Mouse (Mus musculus) limb, embryonic 10.5 days (tissue): Measurements from ENCODE around the gene Arhgap29. TPM values are rescaled to one million over a fixed set of nuclear protein-coding genes. Genes with fewer than 3 reads are reported as not detected.

Experiments used
- DNase-seq: peaks from one replicate; pipeline ENCODE4 v3.0.0-alpha.2; 2017; ENCODE audit warnings: low spot score
- H3K27ac ChIP-seq: fragments of 300-500 bp; sonication (generic); 2 replicates; pipeline ENCODE4 v1.5.1; 2016; ENCODE audit warnings: mild to moderate bottlenecking
- H3K27me3 ChIP-seq: fragments of 300-500 bp; sonication (generic); 2 replicates; pipeline ENCODE4 v1.6.1; 2016; ENCODE audit warnings: low read depth, mild to moderate bottlenecking; ENCODE audit not compliant: poor library complexity, severe bottlenecking
- H3K36me3 ChIP-seq: fragments of 300-500 bp; sonication (generic); 2 replicates; pipeline ENCODE4 v1.6.1; 2016; ENCODE audit warnings: mild to moderate bottlenecking, moderate library complexity
- H3K4me1 ChIP-seq: fragments of 300-500 bp; sonication (generic); 2 replicates; pipeline ENCODE4 v1.6.1; 2016
- H3K4me3 ChIP-seq: fragments of 300-500 bp; sonication (generic); 2 replicates; pipeline ENCODE4 v1.5.1; 2016; ENCODE audit warnings: mild to moderate bottlenecking, moderate library complexity
- H3K9me3 ChIP-seq: fragments of 300-500 bp; sonication (generic); replicated peaks from 2 replicates; pipeline ENCODE4 v1.6.1; 2016; ENCODE audit warnings: mild to moderate bottlenecking
- WGBS: fragments of 180-500 bp; shearing (Covaris S2); methylation state at CpG from one replicate; pipeline ENCODE4 v1.1.7; 2016; 5-methylcytosine and 5-hydroxymethylcytosine counted together
- polyA plus RNA-seq: library from polyadenylated mRNA; unstranded; fragments of >200 nt; fragmentation: Nextera tagmentation; extraction: Ambion mirVana; gene quantifications from 2 replicates; pipeline ENCODE4 v1.2.1, GENCODE M21; 2016

The Arhgap29 gene
- 32.0 and 39.7 TPM in 2 replicates for polyA plus RNA-seq

- no peak for DNase-seq
- no peaks in the 10 kb centered on the region for H3K9me3 ChIP-seq
- H3K4me1 ChIP-seq, result peaks cover 16% of the 10 kb centered on the region
- WGBS, result 95% methylated on average over 8 of the region's 8 CpGs
- peak within 1 kb of the TSS; percentile 74 for H3K4me3 ChIP-seq
- H3K36me3 ChIP-seq, result no peaks in the 10 kb centered on the region
- H3K27ac ChIP-seq, result peak within 1 kb of the TSS; percentile 83
- peaks cover 24% of the 10 kb centered on the region for H3K27me3 ChIP-seq
Observed at GRCm38 (mm10) chr3:121952041-121952591, at the start of gene Arhgap29. Gene Arhgap29 (plus strand): TSS chr3:121952541.

DNA sequence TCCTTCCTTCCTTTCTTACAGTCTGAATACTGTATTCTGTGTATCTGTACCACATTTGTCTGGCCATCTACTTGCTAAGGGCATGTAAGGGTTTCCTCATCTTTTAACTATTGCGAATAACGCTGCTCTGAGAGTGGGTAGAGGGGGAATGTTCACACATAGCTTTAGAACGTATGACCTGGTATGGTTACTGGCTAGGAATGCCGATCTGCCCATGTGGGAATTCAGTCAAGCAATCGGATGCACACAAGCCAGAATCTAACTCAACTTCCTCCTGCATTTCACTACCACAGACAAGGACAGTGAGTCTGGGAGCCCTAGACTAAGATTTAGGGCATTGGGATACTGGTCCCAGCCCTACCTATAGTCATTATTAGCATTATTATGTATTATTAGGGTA is 49.6 kb upstream of the Arhgap29 start:
- WGBS, result 86% methylated on average over 5 of the region's 5 CpGs
- Histone ChIP-seq H3K4me1 (peaks cover 28% of the 10 kb centered on the region), H3K27ac (0 out of 2 replicates have a peak overlapping the region, but pooled peaks have one; percentile 7), H3K27me3 (no peaks in the 10 kb centered on the region), H3K36me3 (no peaks in the 10 kb centered on the region), H3K9me3 (no peaks in the 10 kb centered on the region), H3K4me3 (no peak overlapping the region)
- DNase-seq, result no peak

DNA sequence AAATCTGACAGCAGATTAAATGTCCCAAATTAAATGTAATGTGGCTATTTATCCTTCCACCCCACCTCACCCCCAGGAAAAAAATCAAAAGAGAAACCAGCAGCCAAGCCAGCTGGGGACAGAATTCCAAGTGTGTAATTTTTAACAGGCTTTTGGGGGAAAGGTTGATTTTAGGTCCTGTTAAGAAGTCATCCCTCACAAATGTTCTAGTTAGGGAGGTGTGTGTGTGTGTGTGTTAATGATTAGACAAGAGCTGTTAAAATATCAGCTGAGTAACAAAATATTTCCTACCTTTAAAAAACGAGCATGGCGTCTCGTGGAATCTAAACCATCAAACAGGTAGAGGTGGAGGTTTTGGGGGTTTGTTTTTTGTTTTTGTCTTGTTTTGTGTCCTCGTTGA is 49.1 kb upstream of the Arhgap29 start:
- Histone ChIP-seq H3K27ac (no peak overlapping the region), H3K9me3 (no peaks in the 10 kb centered on the region), H3K4me1 (peaks cover 28% of the 10 kb centered on the region), H3K36me3 (no peaks in the 10 kb centered on the region), H3K27me3 (no peaks in the 10 kb centered on the region), H3K4me3 (no peak overlapping the region)
- WGBS, result 75% methylated on average over 4 of the region's 4 CpGs
- no peak for DNase-seq

- H3K4me1 ChIP-seq, result peaks cover 28% of the 10 kb centered on the region
- no peaks in the 10 kb centered on the region for H3K27me3 ChIP-seq
- H3K27ac ChIP-seq, result no peak overlapping the region
- no peaks in the 10 kb centered on the region for H3K9me3 ChIP-seq
- no peak for DNase-seq
- H3K4me3 ChIP-seq, result no peak overlapping the region
- no peaks in the 10 kb centered on the region for H3K36me3 ChIP-seq
- WGBS, result 80% methylated on average over 8 of the region's 8 CpGs
Observed at GRCm38 (mm10) chr3:121903695-121904094, 48.6 kb upstream of the Arhgap29 start.

DNA sequence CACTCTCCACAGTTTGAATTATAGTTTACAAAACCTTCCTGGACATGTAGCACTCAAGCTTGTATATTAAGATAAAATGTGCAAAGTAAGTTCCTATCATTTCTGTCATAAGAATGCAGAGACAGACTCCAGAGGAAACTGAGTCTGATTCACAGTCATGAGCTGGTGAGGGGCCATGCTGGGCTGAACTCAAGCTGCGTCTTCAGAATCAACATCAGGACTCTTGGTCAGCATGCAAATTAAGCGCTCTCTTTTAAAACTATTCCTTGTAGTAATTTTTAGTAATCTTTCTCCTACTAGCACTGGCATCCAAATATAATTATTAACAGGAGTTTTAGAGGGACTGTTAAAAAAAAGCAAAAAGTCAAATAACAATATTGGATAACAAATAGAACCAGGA is 47.9 kb upstream of the Arhgap29 start:
- Histone ChIP-seq H3K4me3 (no peak overlapping the region), H3K9me3 (no peaks in the 10 kb centered on the region), H3K36me3 (no peaks in the 10 kb centered on the region), H3K27me3 (no peaks in the 10 kb centered on the region), H3K4me1 (peaks cover 28% of the 10 kb centered on the region), H3K27ac (no peak overlapping the region)
- 87% methylated on average over 2 of the region's 2 CpGs for WGBS
- no peak for DNase-seq

GRCm38 (mm10) chr3:121906623-121907022 is 45.7 kb upstream of the Arhgap29 start:
- H3K9me3 ChIP-seq, result no peaks in the 10 kb centered on the region
- H3K4me1 ChIP-seq, result peaks cover 28% of the 10 kb centered on the region
- H3K27ac ChIP-seq, result no peak overlapping the region
- no peaks in the 10 kb centered on the region for H3K27me3 ChIP-seq
- H3K4me3 ChIP-seq, result no peak overlapping the region
- H3K36me3 ChIP-seq, result no peaks in the 10 kb centered on the region
- WGBS, result 33% methylated on average over 8 of the region's 8 CpGs
- no peak for DNase-seq

DNA sequence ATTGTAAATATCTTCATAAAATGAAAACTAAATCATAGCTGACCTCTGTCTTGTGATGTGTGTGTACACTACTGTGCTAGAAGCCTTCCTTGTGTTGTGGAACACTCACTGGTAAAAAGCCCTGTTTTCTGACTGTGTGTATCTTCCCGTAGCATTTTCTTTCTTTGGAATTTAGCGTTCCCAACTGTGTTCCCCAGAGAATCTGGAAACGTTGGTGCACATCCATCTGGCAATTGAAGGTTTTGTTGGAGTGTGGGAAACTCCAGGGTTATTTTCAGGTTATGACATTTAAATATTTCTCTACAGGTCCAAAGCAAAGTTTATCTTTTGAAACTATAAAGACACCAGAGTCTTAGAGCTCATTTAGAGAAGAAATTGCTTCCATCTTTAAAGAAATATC is 43.2 kb upstream of the Arhgap29 start:
- WGBS, result 83% methylated on average over 3 of the region's 3 CpGs
- no peak overlapping the region for H3K27ac ChIP-seq
- H3K4me3 ChIP-seq, result no peak overlapping the region
- H3K4me1 ChIP-seq, result peaks cover 8% of the 10 kb centered on the region; the same call in 1 of the 2 replicates
- no peaks in the 10 kb centered on the region for H3K9me3 ChIP-seq
- no peaks in the 10 kb centered on the region for H3K27me3 ChIP-seq
- DNase-seq, result no peak
- H3K36me3 ChIP-seq, result no peaks in the 10 kb centered on the region

GRCm38 (mm10) chr3:121913476-121913875 is 38.9 kb upstream of the Arhgap29 start:
- no peaks in the 10 kb centered on the region for H3K27me3 ChIP-seq
- DNase-seq, result no peak
- H3K4me1 ChIP-seq, result peaks cover 6% of the 10 kb centered on the region
- no peaks in the 10 kb centered on the region for H3K36me3 ChIP-seq
- H3K4me3 ChIP-seq, result no peak overlapping the region
- no peaks in the 10 kb centered on the region for H3K9me3 ChIP-seq
- WGBS, result 91% methylated on average over 5 of the region's 5 CpGs
- no peak overlapping the region for H3K27ac ChIP-seq

GRCm38 (mm10) chr3:121914459-121915185 is 37.7 kb upstream of the Arhgap29 start:
- Histone ChIP-seq H3K4me1 (peaks cover 6% of the 10 kb centered on the region), H3K36me3 (no peaks in the 10 kb centered on the region), H3K9me3 (no peaks in the 10 kb centered on the region), H3K27me3 (no peaks in the 10 kb centered on the region), H3K27ac (peak overlapping the region; percentile 62; the same call in 1 of the 2 replicates), H3K4me3 (no peak overlapping the region)
- no peak for DNase-seq
- WGBS, result 72% methylated on average over 13 of the region's 13 CpGs

- Histone ChIP-seq H3K9me3 (no peaks in the 10 kb centered on the region), H3K4me3 (no peak overlapping the region), H3K36me3 (no peaks in the 10 kb centered on the region), H3K4me1 (peaks cover 6% of the 10 kb centered on the region), H3K27me3 (no peaks in the 10 kb centered on the region), H3K27ac (no peak overlapping the region)
- WGBS, result 75% methylated on average over 6 of the region's 6 CpGs
- no peak for DNase-seq
Observed at GRCm38 (mm10) chr3:121915191-121915590, 37.1 kb upstream of the Arhgap29 start.

DNA sequence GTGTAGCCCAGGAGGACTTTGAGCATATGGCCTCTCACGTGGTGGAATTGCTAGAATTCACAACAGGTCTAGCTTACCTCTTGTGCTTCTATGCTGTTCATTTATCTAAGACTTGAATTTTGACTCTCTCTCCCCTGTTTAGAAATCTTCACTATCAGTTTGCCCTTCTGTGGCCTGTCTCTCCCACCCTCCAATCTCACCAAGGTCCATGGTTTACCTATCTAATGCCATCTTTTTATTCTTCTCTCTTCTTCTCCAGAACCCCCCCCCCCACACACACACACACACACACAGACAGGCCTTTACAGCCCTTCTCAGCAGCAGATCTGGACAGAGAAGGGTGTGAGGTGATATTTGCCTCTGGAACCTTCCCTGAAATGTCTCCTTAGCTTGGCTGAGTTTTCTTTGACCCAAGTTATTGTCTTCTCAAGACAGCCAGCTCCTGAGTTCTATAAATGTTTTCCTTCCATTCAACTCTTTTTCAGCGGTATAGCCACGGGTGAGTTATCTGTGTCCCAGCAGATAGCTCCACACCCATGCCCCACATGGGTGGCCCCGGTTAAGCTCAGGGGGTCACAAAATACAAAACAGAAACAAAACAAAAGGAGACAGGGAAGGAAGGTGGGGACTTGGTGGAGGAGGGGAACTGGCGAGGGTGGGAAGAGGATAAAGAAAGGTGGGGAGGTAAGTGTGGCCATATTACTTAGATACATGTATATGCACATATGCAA is 35.4 kb upstream of the Arhgap29 start:
- Histone ChIP-seq H3K36me3 (no peaks in the 10 kb centered on the region), H3K9me3 (no peaks in the 10 kb centered on the region), H3K4me3 (no peak overlapping the region), H3K4me1 (peaks cover 6% of the 10 kb centered on the region), H3K27me3 (no peaks in the 10 kb centered on the region), H3K27ac (peak overlapping the region; percentile 19; the same call in 1 of the 2 replicates)
- 90% methylated on average over 5 of the region's 5 CpGs for WGBS
- no peak for DNase-seq

- H3K9me3 ChIP-seq, result no peaks in the 10 kb centered on the region
- no peaks in the 10 kb centered on the region for H3K36me3 ChIP-seq
- WGBS, result 91% methylated on average over 7 of the region's 7 CpGs
- no peak for DNase-seq
- no peaks in the 10 kb centered on the region for H3K27me3 ChIP-seq
- peaks cover 6% of the 10 kb centered on the region for H3K4me1 ChIP-seq
- H3K27ac ChIP-seq, result no peak overlapping the region
- no peak overlapping the region for H3K4me3 ChIP-seq
Observed at GRCm38 (mm10) chr3:121917658-121918057, 34.7 kb upstream of the Arhgap29 start.

GRCm38 (mm10) chr3:121919961-121920360 is 32.4 kb upstream of the Arhgap29 start:
- no peak for DNase-seq
- Histone ChIP-seq H3K4me3 (no peak overlapping the region), H3K4me1 (no peaks in the 10 kb centered on the region; the same call in 1 of the 2 replicates), H3K27me3 (no peaks in the 10 kb centered on the region), H3K36me3 (no peaks in the 10 kb centered on the region), H3K9me3 (no peaks in the 10 kb centered on the region), H3K27ac (no peak overlapping the region)
- 92% methylated on average over 5 of the region's 5 CpGs for WGBS
